ENCODE assay signal across 14 mouse cellular contexts in the genomic region with DNA sequence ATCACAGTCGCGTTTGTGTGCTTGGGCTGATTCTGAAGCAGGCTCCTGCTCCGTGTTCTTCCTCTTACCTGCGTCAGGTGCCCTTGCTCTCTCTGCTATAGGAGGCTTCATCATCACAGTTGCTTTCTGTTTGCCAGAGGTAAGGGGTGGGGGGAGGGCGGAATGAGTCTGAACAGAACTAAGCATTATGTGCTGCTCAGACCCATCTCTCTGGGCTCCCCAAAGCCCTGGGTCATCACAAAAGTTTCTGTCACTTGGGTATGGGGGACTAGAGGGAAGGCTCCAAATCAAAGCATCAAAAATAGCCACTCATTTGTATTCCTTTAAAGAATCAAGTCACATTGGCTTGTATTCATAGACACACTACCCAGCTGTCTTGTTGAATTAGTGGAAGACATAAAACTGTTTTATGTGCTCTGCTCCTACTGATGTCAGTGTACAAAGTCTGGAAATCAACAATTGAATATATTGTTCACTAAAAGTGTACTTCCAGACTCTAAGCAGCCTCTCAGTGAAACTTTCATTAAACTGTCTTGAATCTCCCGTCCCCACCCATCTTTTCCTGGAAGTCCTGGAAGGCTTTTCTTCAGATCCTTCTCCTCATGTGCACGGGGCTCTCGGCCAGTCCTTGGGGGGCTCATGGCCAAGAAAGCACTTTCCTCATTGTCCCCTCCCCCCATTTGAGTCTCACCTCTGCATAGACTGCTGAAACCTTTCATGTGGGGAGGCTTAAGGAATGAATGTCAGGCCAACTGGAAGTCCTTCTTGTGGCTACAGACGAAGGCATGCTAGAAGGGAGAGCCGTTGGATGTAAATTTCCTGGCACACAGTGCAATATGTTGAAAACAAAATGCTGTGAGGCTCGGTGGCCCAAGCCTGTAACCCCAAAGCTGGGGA.
"Had no signal": no experiment of that assay in that cellular context is flagged by ENCODE, and none has a peak within 500 bp of the region (broad histone marks: within the 10 kb centered on the region; RNA-seq: fewer than 3 reads in every experiment).

No protein-coding gene starts in this region.

- DNase-seq: kidney, adult 8-10 months; left cerebral cortex, postnatal 4 days; lung, embryonic 14.5 days; lung, postnatal 10 days; right cerebral cortex, adult 18-20 months; thymus, postnatal 4 days had no signal

- H3K4me2 ChIP-seq: limb, embryonic 15.5 days; liver, embryonic 12.5 days; lung, embryonic 14.5 days; midbrain, embryonic 12.5 days had no signal

- H3K36me3 ChIP-seq: limb, embryonic 15.5 days; liver, embryonic 12.5 days; midbrain, embryonic 12.5 days had no signal

- H3K27me3 ChIP-seq: limb, embryonic 15.5 days; liver, embryonic 12.5 days; midbrain, embryonic 12.5 days had no signal

- H3K9me3 ChIP-seq: limb, embryonic 15.5 days; liver, embryonic 12.5 days; megakaryocyte, embryonic 14.5 days; midbrain, embryonic 12.5 days had no signal

- H3K4me1 ChIP-seq: liver, embryonic 12.5 days; midbrain, embryonic 12.5 days had no signal

- H3K4me3 ChIP-seq: limb, embryonic 15.5 days; liver, embryonic 12.5 days; megakaryocyte, embryonic 14.5 days; midbrain, embryonic 12.5 days had no signal

- ATAC-seq: intestine, embryonic 16.5 days; liver, embryonic 12.5 days; midbrain, embryonic 16.5 days had no signal

- H3K9ac ChIP-seq: limb, embryonic 15.5 days; liver, embryonic 12.5 days; lung, embryonic 14.5 days; midbrain, embryonic 12.5 days had no signal

- H3K27ac ChIP-seq: limb, embryonic 15.5 days; liver, embryonic 12.5 days; macrophage; midbrain, embryonic 12.5 days; stomach, postnatal 0 days had no signal
